Mouse (Mus musculus) C2C12 (cell line): Measurements from ENCODE around the gene Hs6st1.

Source experiments
- CEBPB ChIP-seq: IDR thresholded peaks from one replicate; pipeline ENCODE4 v1.6.1; 2011; ENCODE audit warnings: low read depth, mild to moderate bottlenecking, control low read depth, moderate library complexity
- CTCF ChIP-seq: IDR thresholded peaks from one replicate; pipeline ENCODE4 v1.5.1; 2011; ENCODE audit not compliant: control insufficient read depth, insufficient read depth, insufficient read length
- FOSL1 ChIP-seq: IDR thresholded peaks from one replicate; pipeline ENCODE4 v1.8.0; 2011; ENCODE audit warnings: mild to moderate bottlenecking, low read length; ENCODE audit not compliant: poor library complexity, insufficient read depth, severe bottlenecking
- MAX ChIP-seq: IDR thresholded peaks from one replicate; pipeline ENCODE4 v1.6.1; 2011; ENCODE audit warnings: mild to moderate bottlenecking, control low read depth
- MYOD1 ChIP-seq: IDR thresholded peaks from one replicate; pipeline ENCODE4 v1.6.1; 2011; ENCODE audit warnings: low read depth; ENCODE audit not compliant: control insufficient read depth, insufficient read length
- MYOG ChIP-seq: IDR thresholded peaks from one replicate; pipeline ENCODE4 v1.6.1; 2011; ENCODE audit not compliant: control insufficient read depth, insufficient read length; ENCODE audit errors: extremely low read depth

GRCm38 (mm10) chr1:36072588-36073556 is 4.7 kb downstream of the Hs6st1 start:
- TF ChIP-seq CTCF (no peak), MAX (no peak), FOSL1 (no peak), MYOG (no peak), CEBPB (no peak), MYOD1 (no peak)
